Mouse (Mus musculus) myocyte (in vitro differentiated cells): ENCODE results near the gene Nav3. TPM values are rescaled to one million over a fixed set of nuclear protein-coding genes. Genes with fewer than 3 reads are reported as not detected.
"Not testable (repeated sequence)": the region's sequence is repeated elsewhere in the genome, so short reads cannot be mapped to it uniquely, and the experiment has no call there.

Experiments
- H3K27me3 ChIP-seq: one replicate; pipeline ENCODE4 v1.6.1; 2011; ENCODE audit not compliant: control insufficient read depth, insufficient read depth, insufficient read length
- H3K36me3 ChIP-seq: one replicate; pipeline ENCODE4 v1.6.1; 2011; ENCODE audit not compliant: control insufficient read depth, insufficient read depth
- H3K4me2 ChIP-seq: one replicate; pipeline ENCODE4 v1.6.1; 2011; ENCODE audit warnings: low read depth, control low read depth
- H3K4me3 ChIP-seq: one replicate; pipeline ENCODE4 v1.5.1; 2011; ENCODE audit warnings: mild to moderate bottlenecking, control low read depth, moderate library complexity
- H3K79me2 ChIP-seq: one replicate; pipeline ENCODE4 v1.6.1; 2011; ENCODE audit not compliant: control insufficient read depth, insufficient read depth
- H3ac ChIP-seq: one replicate; pipeline ENCODE4 v1.6.1; 2011; ENCODE audit not compliant: control insufficient read depth, insufficient read length
- CEBPB ChIP-seq: IDR thresholded peaks from 2 replicates; pipeline ENCODE4 v1.6.1; 2011; ENCODE audit warnings: mild to moderate bottlenecking, moderate library complexity; ENCODE audit not compliant: poor library complexity, insufficient read depth, severe bottlenecking
- E2F4 ChIP-seq: IDR thresholded peaks from one replicate; pipeline ENCODE4 v1.6.1; 2011; ENCODE audit warnings: mild to moderate bottlenecking, control low read depth, moderate library complexity; ENCODE audit not compliant: insufficient read depth
- MAX ChIP-seq: IDR thresholded peaks from one replicate; pipeline ENCODE4 v1.6.1; 2011; ENCODE audit warnings: low read depth, mild to moderate bottlenecking, control low read depth
- MYOD1 ChIP-seq, 3 experiments: IDR thresholded peaks; one replicate each; pipeline ENCODE4 v1.6.1; 2011; ENCODE audit warnings: control low read depth in 2 of 3, low read depth in 2 of 3, mild to moderate bottlenecking in 2 of 3, moderate library complexity in 1 of 3; ENCODE audit not compliant: insufficient read length in 2 of 3, control insufficient read depth in 1 of 3
- MYOG ChIP-seq, 3 experiments: IDR thresholded peaks; one replicate each; pipeline ENCODE4 v1.6.1; 2011; ENCODE audit warnings: control low read depth in 2 of 3, low read depth in 2 of 3, mild to moderate bottlenecking in 2 of 3; ENCODE audit not compliant: insufficient read length in 2 of 3, control insufficient read depth in 1 of 3, insufficient read depth in 1 of 3
- POLR2A ChIP-seq: IDR thresholded peaks from one replicate; pipeline ENCODE4 v1.6.1; 2011; ENCODE audit warnings: low read depth, mild to moderate bottlenecking, control low read depth, moderate library complexity; ENCODE audit not compliant: insufficient read length
- POLR2AphosphoS2 ChIP-seq: IDR thresholded peaks from one replicate; pipeline ENCODE4 v1.6.1; 2011; ENCODE audit warnings: low read depth, control low read depth; ENCODE audit not compliant: insufficient read length
- REST ChIP-seq: IDR thresholded peaks from one replicate; pipeline ENCODE4 v1.6.1; 2011; ENCODE audit warnings: mild to moderate bottlenecking, control low read depth, moderate library complexity; ENCODE audit not compliant: insufficient read depth, insufficient read length
- SRF ChIP-seq: IDR thresholded peaks from one replicate; pipeline ENCODE4 v1.6.1; 2011; ENCODE audit warnings: low read depth; ENCODE audit not compliant: control insufficient read depth, insufficient read length
- TCF12 ChIP-seq: IDR thresholded peaks from one replicate; pipeline ENCODE4 v1.6.1; 2011; ENCODE audit warnings: mild to moderate bottlenecking, control low read depth; ENCODE audit not compliant: poor library complexity, insufficient read depth, severe bottlenecking
- TCF3 ChIP-seq: IDR thresholded peaks from one replicate; pipeline ENCODE4 v1.6.1; 2011; ENCODE audit warnings: low read depth, control low read depth; ENCODE audit not compliant: insufficient read length
- USF1 ChIP-seq: IDR thresholded peaks from one replicate; pipeline ENCODE4 v1.6.1; 2011; ENCODE audit warnings: low read depth, mild to moderate bottlenecking, control low read depth, moderate library complexity
- polyA plus RNA-seq: library from polyadenylated mRNA; unstranded; fragments of >200 nt; fragmentation: generic; extraction: Trizol; gene quantifications from one replicate; pipeline ENCODE4 v1.2.1, GENCODE M21; 2012; ENCODE audit warnings: missing spikeins

The Nav3 gene
- polyA plus RNA-seq, 1 experiment = 2.9 TPM

DNA sequence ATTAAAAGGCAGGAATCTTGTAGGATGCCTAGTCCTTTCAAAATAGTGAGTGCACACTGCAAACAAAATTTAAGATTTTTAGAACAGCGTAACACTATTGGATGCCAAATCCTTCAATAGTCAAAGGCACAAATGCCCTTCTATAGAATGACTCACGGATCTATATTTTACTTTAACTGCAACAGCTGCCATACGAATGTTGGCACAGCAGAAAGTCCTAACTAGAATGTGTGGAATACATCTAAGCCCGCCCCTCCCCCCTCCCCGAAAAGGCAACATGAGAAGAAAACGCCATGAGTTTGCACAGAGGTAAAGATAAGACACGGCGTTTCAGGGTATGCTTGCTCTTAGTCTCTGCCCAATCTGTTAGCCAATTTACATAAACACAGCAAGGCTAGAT lies 383.6 kb downstream of the Nav3 start:
- H3K36me3 ChIP-seq = no peaks in the 10 kb centered on the region
- no peaks in the 10 kb centered on the region for H3K27me3 ChIP-seq
- H3K4me3 ChIP-seq = no peak overlapping the region
- H3K4me2 ChIP-seq = no peak overlapping the region
- TF ChIP-seq MAX (no peak), TCF3 (no peak), POLR2AphosphoS2 (no peak), POLR2A (no peak), CEBPB (no peak), SRF (no peak), MYOG (IDR thresholded peaks at IDR 0.05; ENCODE audit: control insufficient read depth in 1 of 3, insufficient read depth in 1 of 3, insufficient read length in 2 of 3, low read depth in 2 of 3) (no peak), MYOD1 (IDR thresholded peaks at IDR 0.05; ENCODE audit: control insufficient read depth in 1 of 3, insufficient read length in 2 of 3, low read depth in 2 of 3) (no peak), REST (no peak), USF1 (no peak), TCF12 (no peak), E2F4 (no peak)
- no peak overlapping the region for H3ac ChIP-seq
- no peaks in the 10 kb centered on the region for H3K79me2 ChIP-seq

- TF ChIP-seq MYOG (IDR thresholded peaks at IDR 0.05; ENCODE audit: control insufficient read depth in 1 of 3, insufficient read depth in 1 of 3, insufficient read length in 2 of 3, low read depth in 2 of 3) (no peak), REST (no peak), POLR2AphosphoS2 (no peak), TCF12 (no peak), MAX (no peak), E2F4 (no peak), POLR2A (no peak), USF1 (no peak), CEBPB (no peak)
- no peak overlapping the region for H3ac ChIP-seq
- H3K4me3 ChIP-seq = no peak overlapping the region
- no peaks in the 10 kb centered on the region for H3K79me2 ChIP-seq
- H3K36me3 ChIP-seq = no peaks in the 10 kb centered on the region
- H3K4me2 ChIP-seq = no peak overlapping the region
- no peaks in the 10 kb centered on the region for H3K27me3 ChIP-seq
Measured at GRCm38 (mm10) chr10:110061166-110061565, 394.8 kb downstream of the Nav3 start.

DNA sequence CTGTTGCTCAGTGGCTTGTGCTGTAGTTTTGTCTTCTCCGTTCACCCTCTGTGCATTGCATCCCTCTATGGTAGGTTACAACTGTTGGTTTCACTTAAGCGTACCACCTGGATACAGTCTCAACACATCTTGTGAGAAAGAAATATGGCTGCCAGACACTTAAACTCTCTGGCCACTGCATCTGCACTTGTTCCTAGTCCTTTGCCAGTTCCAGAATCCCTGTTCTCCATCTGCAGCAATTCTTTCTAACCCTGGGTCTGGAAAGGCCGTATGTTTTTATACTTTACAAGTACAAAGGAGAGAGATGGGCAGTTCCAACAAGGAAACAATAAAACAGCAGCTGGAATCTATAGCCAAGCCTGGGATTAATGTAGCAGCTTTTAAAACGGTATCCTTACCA lies 418.5 kb downstream of the Nav3 start:
- no peak overlapping the region for H3K4me3 ChIP-seq
- no peaks in the 10 kb centered on the region for H3K27me3 ChIP-seq
- TF ChIP-seq MYOG (IDR thresholded peaks at IDR 0.05; ENCODE audit: control insufficient read depth in 1 of 3, insufficient read depth in 1 of 3, insufficient read length in 2 of 3, low read depth in 2 of 3) (no peak), POLR2A (no peak), SRF (no peak), TCF3 (no peak), TCF12 (no peak), MYOD1 (IDR thresholded peaks at IDR 0.05; ENCODE audit: control insufficient read depth in 1 of 3, insufficient read length in 2 of 3, low read depth in 2 of 3) (no peak), REST (no peak), POLR2AphosphoS2 (no peak), MAX (no peak), E2F4 (no peak), CEBPB (no peak), USF1 (no peak)
- no peak overlapping the region for H3K4me2 ChIP-seq
- H3K79me2 ChIP-seq = no peaks in the 10 kb centered on the region
- H3ac ChIP-seq = no peak overlapping the region
- no peaks in the 10 kb centered on the region for H3K36me3 ChIP-seq

- no peak for TF ChIP-seq MAX
- no peak for TF ChIP-seq USF1
- no peak for TF ChIP-seq MYOG (IDR thresholded peaks at IDR 0.05; ENCODE audit: control insufficient read depth in 1 of 3, insufficient read depth in 1 of 3, insufficient read length in 2 of 3, low read depth in 2 of 3)
- no peak for TF ChIP-seq MYOD1 (IDR thresholded peaks at IDR 0.05; ENCODE audit: control insufficient read depth in 1 of 3, insufficient read length in 2 of 3, low read depth in 2 of 3)
- TF ChIP-seq TCF12 = no peak
- TF ChIP-seq CEBPB = no peak
- no peak for TF ChIP-seq TCF3
- TF ChIP-seq REST = no peak
- no peak for TF ChIP-seq POLR2AphosphoS2
- H3K4me2 ChIP-seq = no peak overlapping the region
- no peak overlapping the region for H3K4me3 ChIP-seq
- H3K79me2 ChIP-seq = no peaks in the 10 kb centered on the region
- no peak overlapping the region for H3ac ChIP-seq
- H3K27me3 ChIP-seq = no peaks in the 10 kb centered on the region
- no peaks in the 10 kb centered on the region for H3K36me3 ChIP-seq
Measured at GRCm38 (mm10) chr10:110034582-110035099, 421.4 kb downstream of the Nav3 start.

DNA sequence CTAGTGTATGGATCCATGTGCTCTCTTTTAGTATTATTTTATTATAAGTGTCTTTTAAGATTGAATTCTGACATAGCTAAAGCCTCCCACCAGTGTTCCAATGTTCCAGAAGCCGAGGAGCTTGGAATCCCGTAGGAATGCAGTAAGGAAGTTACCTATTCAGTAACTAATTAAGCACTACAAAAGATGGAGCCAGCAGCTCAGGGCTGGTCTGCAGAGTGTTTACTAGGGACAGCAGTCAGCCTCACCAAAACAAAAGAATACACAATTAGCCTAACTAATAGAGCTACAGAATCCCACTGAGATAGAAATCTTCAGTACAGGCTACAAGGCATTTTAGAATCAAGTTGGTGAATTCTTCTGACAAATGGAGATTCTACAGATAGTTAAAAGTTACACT lies 431.1 kb downstream of the Nav3 start:
- not testable (repeated sequence) for H3K27me3 ChIP-seq, H3K79me2 ChIP-seq, H3ac ChIP-seq, H3K4me3 ChIP-seq, H3K36me3 ChIP-seq, H3K4me2 ChIP-seq
